Mouse (Mus musculus) retina, adult 2 months (tissue): ENCODE measurements around the gene Tbc1d10c.

Experiments
- DNase-seq: peaks from one replicate; pipeline ENCODE4 v3.0.0-alpha.2; 2012; ENCODE audit warnings: low read depth, low spot score

The Tbc1d10c gene

DNA sequence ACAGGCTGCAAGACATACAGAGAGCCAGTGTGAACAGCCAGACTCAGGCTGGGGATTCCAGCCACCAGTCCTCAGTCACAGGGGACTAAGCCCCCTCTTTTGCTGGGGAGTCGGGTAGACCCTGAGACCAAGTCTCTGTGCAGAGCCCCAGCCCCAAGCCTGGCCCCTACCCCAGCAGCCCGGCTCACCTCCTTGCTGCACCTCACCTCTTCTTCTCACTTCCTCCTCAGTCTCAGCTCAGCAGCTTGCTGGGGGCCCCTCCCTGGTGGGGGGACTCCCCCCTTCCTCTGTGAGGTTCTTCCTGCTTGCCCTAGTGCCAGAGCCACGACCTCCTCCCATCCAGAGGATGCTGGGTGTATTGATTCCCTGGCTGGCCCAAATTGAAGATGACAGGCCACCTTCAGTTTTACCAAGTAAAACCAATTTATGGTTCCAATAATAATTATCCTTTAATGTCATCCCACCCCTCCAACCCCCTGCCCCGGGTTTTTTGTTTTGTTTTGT lies at the start of gene Tbc1d10c:
Gene Tbc1d10c (minus strand): TSS at position 454 of the 504 bp plus-strand sequence.
- no peak for DNase-seq

DNA sequence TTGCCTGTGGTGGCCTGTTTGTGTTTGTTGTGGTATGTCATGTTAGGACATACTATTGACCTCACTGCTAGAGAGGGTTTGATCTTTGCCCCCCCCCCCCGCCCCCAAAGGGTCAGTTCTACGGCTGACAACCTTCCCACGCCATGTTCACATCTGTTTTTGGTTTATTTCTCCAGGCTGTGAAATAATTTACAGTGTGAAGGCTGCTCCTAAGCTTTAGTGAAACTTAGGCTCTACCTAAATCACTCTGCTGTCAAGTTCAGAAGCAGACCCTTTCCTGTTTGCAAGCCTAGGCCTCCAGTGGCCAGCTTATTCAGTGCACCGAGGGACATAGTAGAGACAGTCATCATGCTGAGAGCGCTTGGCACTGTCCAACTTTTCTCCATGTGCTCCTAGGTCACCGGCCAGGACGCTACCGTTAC lies 49.2 kb upstream of the Tbc1d10c start:
- DNase-seq = no peak

- DNase-seq = no peak
Observed at GRCm38 (mm10) chr19:4234548-4234947, 43.5 kb upstream of the Tbc1d10c start.

DNA sequence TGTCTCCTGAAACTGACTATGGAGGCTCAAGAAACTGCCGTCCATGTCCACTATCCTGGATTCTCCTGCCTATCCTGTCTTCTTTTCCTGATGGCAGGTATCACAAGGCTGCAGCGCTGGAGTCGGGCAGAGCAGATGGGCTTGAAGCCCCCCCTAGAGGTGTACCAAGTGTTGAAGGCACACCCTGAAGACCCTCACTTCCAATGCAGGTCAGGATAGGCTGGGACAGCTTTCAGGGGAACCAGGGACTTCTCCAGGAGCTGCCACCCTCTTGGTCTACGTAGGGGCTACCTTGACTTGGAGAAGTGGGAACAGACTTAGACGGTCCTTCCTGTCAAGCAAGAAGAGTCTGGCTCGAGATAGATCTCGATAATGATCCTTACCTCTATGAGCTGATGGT lies 41.6 kb upstream of the Tbc1d10c start:
- DNase-seq = no peak

- no peak for DNase-seq
Observed at GRCm38 (mm10) chr19:4232186-4232572, 41.1 kb upstream of the Tbc1d10c start.

DNA sequence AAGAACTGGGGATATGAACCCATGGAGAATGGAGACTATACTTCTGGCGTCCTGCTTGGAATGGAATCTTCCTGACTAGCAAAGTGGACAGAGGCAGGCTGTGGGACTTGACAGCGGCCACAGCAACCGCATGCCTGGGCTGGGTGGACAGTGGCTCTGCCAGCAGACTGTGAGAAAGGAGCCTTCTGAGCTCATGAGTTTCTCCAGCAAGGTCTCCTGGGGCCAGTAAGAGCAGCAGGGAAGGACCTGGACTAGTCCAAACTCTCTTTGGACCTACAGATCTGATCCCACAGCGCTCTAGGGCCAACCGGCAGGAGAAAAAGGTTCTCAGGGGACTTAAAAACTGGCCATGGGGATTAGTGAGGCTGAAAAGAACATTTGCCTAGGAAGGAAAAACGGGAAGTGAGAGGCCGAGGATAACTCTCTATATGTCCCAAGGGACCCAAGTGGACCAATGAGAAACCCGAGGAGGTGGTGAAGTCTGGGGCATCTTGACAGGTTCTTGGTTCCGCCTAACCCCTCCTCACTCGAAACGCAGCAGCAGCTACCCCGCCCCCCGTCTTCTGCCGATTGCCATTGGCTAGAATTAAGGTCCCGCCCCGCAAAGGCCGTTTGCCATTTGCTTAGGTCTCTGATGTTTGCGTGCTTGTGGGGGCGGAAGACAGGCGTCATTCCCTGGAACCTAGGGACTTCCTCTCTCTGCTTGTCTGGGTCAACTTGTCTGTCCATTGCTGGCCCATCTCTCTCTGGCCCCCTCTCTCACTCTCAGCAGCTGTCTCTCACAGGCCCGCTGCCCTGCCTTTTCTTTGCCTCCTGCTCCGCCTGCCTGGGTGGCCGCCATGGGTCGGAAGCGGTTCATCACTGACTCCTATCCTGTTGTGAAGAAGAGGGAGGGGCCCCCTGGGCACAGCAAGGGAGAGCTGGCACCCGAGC lies 40.4 kb upstream of the Tbc1d10c start, which contains the start of gene Pold4:
Gene Pold4 (plus strand): TSS at position 647 of the 933 bp plus-strand sequence.
- DNase-seq = peak; percentile 68

DNA sequence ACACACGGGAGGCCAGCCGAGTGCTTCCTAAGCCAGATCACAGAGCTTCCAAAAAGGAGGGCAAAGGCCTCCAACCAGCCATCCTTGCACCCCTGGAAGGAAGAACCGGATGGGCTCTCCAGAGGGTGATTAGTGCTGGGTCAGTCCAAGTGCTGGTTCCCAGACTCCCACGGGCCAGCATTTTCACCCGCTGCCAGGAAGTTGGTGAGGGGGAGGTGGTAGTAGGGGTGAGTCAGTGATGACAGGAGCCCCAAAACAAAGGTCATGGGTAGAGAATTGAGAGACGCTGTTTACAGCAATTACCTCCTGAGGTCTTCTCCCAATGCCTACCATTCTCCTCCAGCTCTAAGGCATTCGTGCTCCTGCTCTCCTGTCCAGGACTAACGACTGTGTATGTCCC lies 39.3 kb upstream of the Tbc1d10c start:
- DNase-seq = no peak

DNA sequence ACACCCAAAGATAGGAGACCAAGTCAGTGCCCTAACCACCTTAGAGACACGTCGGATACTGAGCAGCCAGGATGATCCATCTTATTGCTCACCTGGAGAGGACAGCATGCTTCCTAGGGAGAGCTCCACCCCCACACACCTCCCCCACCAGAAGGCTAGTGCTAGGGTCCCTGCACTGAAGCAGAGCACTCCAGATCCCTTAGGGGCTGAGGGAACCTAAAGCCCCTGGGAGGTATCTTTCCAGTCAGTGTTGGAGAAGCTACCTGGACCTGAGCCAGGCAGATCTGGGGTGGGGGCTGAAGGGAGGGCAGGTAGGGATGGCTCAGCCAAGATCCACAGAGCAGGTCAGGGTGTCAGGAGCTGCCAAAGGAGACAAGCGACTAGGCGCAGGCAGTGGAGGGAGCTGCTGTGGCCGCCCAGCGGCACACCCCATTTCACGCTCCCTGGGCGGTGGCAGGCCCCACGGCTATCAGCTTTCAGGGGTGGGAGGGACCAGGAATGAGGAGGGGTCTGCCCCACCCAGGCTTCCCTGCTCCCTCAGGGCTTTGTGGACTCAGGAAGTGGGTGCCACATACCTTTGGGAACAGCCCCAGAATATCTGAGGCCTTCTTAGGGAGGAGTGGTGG lies 38.5 kb upstream of the Tbc1d10c start:
- no peak for DNase-seq

- DNase-seq = no peak
Observed at GRCm38 (mm10) chr19:4228891-4229290, 37.8 kb upstream of the Tbc1d10c start.

GRCm38 (mm10) chr19:4227894-4228678 lies 37.0 kb upstream of the Tbc1d10c start:
- DNase-seq = peak; percentile 67

GRCm38 (mm10) chr19:4227446-4227845 lies 36.4 kb upstream of the Tbc1d10c start:
- no peak for DNase-seq

- DNase-seq = no peak
Observed at GRCm38 (mm10) chr19:4226779-4227178, 35.7 kb upstream of the Tbc1d10c start.

DNA sequence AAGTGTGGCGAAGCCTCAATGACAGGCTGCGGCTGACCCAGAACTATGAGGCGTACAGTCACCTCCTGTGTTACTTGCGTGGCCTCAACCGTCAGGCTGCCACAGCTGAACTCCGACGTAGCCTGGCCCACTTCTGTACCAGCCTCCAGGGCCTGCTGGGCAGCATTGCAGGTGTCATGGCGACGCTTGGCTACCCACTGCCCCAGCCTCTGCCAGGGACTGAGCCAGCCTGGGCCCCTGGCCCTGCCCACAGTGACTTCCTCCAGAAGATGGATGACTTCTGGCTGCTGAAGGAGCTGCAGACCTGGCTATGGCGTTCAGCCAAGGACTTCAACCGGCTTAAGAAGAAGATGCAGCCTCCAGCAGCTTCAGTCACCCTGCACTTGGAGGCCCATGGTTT lies 31.1 kb upstream of the Tbc1d10c start:
- no peak for DNase-seq

DNA sequence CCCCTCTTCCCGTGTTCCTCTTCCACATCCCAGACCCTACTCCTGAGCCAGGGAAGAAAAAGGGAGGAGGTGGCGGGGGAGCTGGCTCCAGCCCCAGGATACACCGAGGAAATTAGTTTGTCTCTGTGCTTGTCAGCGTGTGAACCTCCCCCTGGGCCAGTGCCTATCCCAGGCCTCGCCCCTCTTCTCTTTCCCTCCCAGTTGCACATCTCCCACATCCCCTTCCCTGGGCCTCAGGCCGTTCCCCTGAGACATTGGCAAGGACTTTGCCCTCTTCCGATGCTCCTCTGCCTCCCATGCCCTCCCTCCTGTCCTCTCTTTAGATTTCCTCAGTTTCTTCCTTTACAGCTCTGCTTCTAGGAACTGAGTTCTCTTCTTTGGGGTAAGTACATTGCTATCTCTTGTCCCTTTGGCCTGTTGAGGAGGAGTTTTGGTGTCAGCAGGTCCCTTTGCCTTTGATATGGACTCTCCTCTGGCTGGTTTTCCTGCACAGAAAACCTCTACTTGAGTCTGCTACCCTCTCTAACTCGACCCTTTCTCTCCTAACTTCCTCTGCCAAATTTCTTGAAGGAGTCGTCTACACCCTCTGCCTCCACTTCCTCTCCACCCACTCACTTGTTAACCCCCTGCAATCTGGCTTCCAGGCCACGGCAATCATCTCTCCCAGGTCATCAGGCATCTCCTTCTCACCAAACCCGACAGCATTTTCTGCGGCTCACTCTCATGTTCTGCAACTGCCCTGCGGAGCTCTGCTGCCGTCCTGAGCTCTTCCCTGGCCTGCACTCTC lies 30.1 kb upstream of the Tbc1d10c start:
- DNase-seq = no peak

DNA sequence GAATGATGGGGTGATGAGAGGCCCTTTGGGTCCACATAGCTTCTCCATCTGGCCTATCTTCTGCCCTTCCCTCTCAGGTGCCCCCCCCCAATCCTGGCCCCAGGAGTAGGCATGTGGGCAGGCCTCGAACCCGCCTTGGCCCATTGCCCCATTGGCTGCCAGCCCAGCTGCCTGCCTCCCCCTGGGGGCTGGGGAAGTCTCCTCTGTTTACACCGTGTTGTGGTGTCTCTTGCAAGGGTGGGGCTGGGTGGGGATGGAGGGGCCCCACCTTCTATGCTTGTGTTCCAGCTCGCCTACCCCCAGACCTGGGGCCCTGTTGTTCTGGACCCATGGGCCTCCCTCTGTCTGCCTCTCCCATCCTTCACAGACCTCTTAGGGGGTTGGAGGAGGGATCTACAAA lies 29.3 kb upstream of the Tbc1d10c start:
- no peak for DNase-seq

GRCm38 (mm10) chr19:4219943-4220342 lies 28.9 kb upstream of the Tbc1d10c start:
- DNase-seq = no peak

GRCm38 (mm10) chr19:4218784-4219183 lies 27.7 kb upstream of the Tbc1d10c start:
- DNase-seq = no peak

GRCm38 (mm10) chr19:4218293-4218692 lies 27.2 kb upstream of the Tbc1d10c start:
- no peak for DNase-seq

DNA sequence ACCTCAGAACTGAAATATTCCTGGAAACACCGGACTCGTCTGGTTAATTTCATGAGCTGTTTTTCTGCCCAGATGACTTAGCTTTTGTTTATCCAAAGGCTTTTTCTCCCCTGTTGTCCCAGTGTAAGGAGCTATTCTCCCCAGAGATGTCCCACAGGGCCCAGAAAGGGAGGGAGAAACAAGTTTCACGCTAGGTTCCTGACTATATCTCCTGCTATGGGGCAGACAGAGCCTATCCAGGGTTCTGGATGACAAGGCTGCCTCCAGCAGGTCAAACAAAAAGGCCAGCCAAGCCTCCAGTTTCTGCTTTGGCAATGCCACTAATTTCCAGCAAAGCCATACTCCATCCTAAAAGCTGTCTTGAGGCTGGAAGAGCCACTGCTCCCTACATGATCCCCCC lies 26.8 kb upstream of the Tbc1d10c start:
- DNase-seq = no peak

DNA sequence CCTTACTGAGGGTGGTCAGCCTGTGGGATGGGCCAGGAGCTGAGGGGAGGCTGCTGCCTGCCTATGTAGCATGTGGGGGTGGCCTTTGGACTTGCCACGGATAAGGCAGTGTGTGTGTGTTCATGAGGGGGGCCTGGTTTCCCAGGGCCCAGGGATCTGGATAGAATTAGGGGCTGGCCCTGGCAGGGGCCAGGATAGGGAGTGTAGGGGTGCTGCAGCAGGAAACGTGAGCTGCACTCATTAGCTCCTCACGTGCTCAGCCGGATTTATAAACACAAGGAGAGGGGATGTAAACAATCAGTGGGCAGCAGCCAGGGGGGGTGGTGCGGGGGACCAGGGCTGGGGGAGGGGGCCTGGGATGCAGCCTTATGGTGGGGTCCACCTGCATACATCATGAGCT lies 26.1 kb upstream of the Tbc1d10c start:
- DNase-seq = no peak

DNA sequence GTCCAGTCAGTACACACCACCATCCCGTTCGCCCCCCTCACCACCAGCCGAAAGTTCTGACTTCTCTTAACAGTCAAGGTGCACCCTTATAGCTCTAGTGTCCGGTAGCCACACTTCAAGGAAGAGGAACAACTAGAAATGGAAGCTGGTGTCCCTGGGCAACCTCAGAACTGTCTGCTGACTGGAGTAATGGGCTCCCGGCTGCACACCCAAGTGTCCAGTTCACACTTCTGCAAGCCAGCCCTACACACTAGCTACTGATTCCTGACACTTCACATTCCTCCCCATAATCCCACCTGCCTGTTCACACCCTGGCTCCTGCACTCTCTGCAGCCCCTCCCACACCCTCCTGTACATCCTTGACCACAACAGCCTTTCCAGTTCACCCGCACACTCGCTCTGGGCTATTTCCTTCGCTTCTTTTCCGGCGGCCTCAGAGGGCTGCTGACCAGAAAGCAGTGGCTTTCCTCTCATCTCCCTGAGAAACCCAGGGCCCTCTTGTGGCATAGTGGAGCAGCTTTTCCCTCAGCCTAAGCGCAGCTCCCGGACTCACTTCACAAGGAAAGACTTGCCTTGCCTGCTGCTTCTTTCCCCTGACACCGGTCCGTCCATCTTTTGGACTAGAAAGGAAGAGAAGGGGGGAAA lies 25.1 kb upstream of the Tbc1d10c start:
- no peak for DNase-seq
